Mouse (Mus musculus): ENCODE measurements at regions not wholly inside any gene's neighbourhood (a gene's known extent, or its start where the extent isn't known, plus 50 kb on each side); places are given as distances from the start of the nearest gene placed in this dataset.
A peak's percentile ranks its signal among the peaks of the same experiment; 100 is the strongest.

GRCm38 (mm10) chrX:21293666-21294065 lies 118.2 kb upstream of the Gm21876 start:
- DNase-seq, result peak; percentile 27

GRCm38 (mm10) chrX:21295460-21295859 lies 120.0 kb upstream of the Gm21876 start:
- no peak for DNase-seq

- DNase-seq, result no peak
Measured at GRCm38 (mm10) chrX:21297349-21297748, 121.9 kb upstream of the Gm21876 start.

GRCm38 (mm10) chrX:21334499-21335032 lies 149.8 kb upstream of the Agtr2 start:
- DNase-seq, result no peak

GRCm38 (mm10) chrX:21344397-21344796 lies 139.9 kb upstream of the Agtr2 start:
- DNase-seq, result no peak

- DNase-seq, result no peak
Measured at GRCm38 (mm10) chrX:21350503-21350902, 133.8 kb upstream of the Agtr2 start.

- no peak for DNase-seq
Measured at GRCm38 (mm10) chrX:21352350-21352749, 132.0 kb upstream of the Agtr2 start.

GRCm38 (mm10) chrX:21360771-21361667 lies 123.3 kb upstream of the Agtr2 start:
- DNase-seq, result no peak

- DNase-seq, result no peak
Measured at GRCm38 (mm10) chrX:21385221-21385620, 99.1 kb upstream of the Agtr2 start.

GRCm38 (mm10) chrX:21389992-21390391 lies 94.4 kb upstream of the Agtr2 start:
- DNase-seq, result no peak

GRCm38 (mm10) chrX:21393212-21393611 lies 91.1 kb upstream of the Agtr2 start:
- DNase-seq, result no peak

- peak; percentile 5 for DNase-seq
Measured at GRCm38 (mm10) chrX:21424797-21425196, 59.5 kb upstream of the Agtr2 start.

- no peak for DNase-seq
Measured at GRCm38 (mm10) chrX:21428081-21428480, 56.3 kb upstream of the Agtr2 start.

GRCm38 (mm10) chrX:21433501-21433900 lies 50.8 kb upstream of the Agtr2 start:
- DNase-seq, result no peak
